Mouse (Mus musculus): Measurements from ENCODE around the gene Rfx3. TPM values are rescaled to one million over a fixed set of nuclear protein-coding genes. Genes with fewer than 3 reads are reported as not detected.

Gene Rfx3
- polyA plus RNA-seq, 1 experiment from 2014 or later = 13.3 TPM

DNA sequence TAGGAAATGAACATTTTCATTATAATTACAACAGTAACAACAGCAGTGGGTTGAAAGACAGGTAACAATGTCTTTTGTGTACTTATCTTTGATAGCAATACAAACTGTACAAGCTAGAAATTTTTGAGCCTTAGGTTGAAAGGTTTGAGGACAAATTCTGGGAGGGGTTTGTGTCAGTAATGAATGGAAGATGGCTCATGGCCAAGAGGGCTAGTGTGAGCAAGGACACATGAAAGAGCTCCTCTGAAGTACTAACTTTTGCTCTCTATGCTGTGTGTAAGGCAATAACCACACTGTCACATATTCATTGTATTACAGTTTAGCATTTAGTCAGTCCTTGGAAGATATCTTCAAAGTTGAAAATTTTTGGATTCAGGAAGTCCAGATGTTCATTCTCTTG is 193.3 kb downstream of the Rfx3 start:
- Histone ChIP-seq H3K4me1 (no peaks in the 10 kb centered on the region), H3K4me3 (no peak overlapping the region), H3K27me3 (no peaks in the 10 kb centered on the region), H3K27ac (no peak overlapping the region), H3K9me3 (no peaks in the 10 kb centered on the region; the same call in 1 of the 2 replicates), H3K4me2 (replicated peaks) (no peak overlapping the region), H3K36me3 (peaks cover 26% of the 10 kb centered on the region), H3K9ac (no peak overlapping the region)
- ATAC-seq (ENCODE audit: low FRiP score, low read depth) = no peak

GRCm38 (mm10) chr19:27780030-27780429 is 230.9 kb downstream of the Rfx3 start:
- no peak for ATAC-seq (ENCODE audit: low FRiP score, low read depth)
- Histone ChIP-seq H3K27ac (no peak overlapping the region), H3K27me3 (no peaks in the 10 kb centered on the region), H3K4me3 (no peak overlapping the region), H3K4me1 (peaks cover 11% of the 10 kb centered on the region), H3K4me2 (replicated peaks) (no peak overlapping the region), H3K9me3 (0 out of 2 replicates have a peak, but pooled peaks cover 4% of the 10 kb centered on the region), H3K36me3 (peaks cover 28% of the 10 kb centered on the region), H3K9ac (no peak overlapping the region)
- 57% methylated on average over 4 of the region's 4 CpGs for WGBS

DNA sequence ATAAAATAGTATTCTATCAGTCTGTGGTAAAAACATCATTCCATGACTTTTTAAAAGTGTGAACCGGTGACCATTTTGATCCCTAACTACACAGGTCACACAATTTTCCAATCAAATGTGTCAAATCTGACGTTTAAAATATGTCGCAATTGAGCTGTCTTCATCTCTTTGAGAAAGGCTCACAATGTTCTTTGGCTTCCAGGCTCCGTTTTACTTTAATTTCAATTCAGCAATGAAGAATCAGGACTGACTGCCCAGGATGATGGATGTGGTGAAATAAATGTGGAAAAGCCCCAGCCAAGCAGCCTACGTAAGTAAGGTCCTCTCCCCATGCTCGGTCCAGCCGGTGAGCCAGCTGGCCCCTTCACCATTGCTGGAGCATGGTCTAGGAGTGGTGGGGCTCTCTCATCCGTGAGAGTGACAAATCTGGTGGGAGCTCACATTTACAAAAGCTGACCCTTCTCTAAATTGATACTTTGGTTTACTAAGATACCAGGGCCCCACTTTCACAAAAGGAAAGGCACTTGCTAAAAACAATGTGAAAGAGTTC is 240.2 kb downstream of the Rfx3 start:
- WGBS = 85% methylated on average over 8 of the region's 8 CpGs

GRCm38 (mm10) chr19:27768444-27768843 is 242.5 kb downstream of the Rfx3 start:
- H3K36me3 ChIP-seq = peaks cover 39% of the 10 kb centered on the region
- no peak overlapping the region for H3K9ac ChIP-seq
- WGBS = 79% methylated on average over 17 of the region's 17 CpGs
- H3K4me3 ChIP-seq = no peak overlapping the region
- H3K27me3 ChIP-seq = no peaks in the 10 kb centered on the region
- H3K27ac ChIP-seq = no peak overlapping the region
- H3K9me3 ChIP-seq = no peaks in the 10 kb centered on the region
- no peaks in the 10 kb centered on the region for H3K4me1 ChIP-seq
- no peak overlapping the region for H3K4me2 ChIP-seq (replicated peaks)
- ATAC-seq (ENCODE audit: low FRiP score, low read depth) = no peak

More for the DNA sequence above, 240.2 kb downstream of the Rfx3 start:
- Histone ChIP-seq H3K27ac (no peak overlapping the region), H3K9ac (no peak overlapping the region), H3K4me3 (no peak overlapping the region), H3K4me2 (replicated peaks) (no peak overlapping the region), H3K4me1 (no peaks in the 10 kb centered on the region), H3K36me3 (peaks cover 26% of the 10 kb centered on the region), H3K27me3 (no peaks in the 10 kb centered on the region), H3K9me3 (no peaks in the 10 kb centered on the region)
- ATAC-seq (ENCODE audit: low FRiP score, low read depth) = no peak

DNA sequence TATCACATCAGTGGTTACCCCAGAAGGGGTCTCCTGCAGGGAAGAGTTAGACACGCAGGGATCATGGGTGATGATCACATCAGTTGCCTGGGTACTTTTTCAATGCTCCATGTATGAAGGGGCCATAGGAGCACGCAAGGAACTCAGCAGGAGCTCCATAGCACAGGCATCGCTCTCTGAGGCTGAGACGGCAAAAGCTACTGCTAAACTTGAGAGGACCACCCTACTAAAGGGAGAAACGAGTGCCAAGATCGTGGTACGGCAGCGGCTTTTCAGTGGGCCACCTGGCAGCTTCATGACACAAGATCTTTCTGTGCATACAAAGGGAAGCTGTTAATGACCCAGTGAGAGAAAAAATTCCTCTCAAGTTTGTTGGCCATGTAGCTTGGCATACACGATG is 250.7 kb downstream of the Rfx3 start:
- Histone ChIP-seq H3K4me3 (no peak overlapping the region), H3K27ac (no peak overlapping the region; the same call in 1 of the 2 replicates), H3K9ac (no peak overlapping the region), H3K4me1 (no peaks in the 10 kb centered on the region), H3K36me3 (peaks cover 16% of the 10 kb centered on the region; the same call in 1 of the 2 replicates), H3K27me3 (no peaks in the 10 kb centered on the region), H3K4me2 (replicated peaks) (no peak overlapping the region), H3K9me3 (no peaks in the 10 kb centered on the region)
- 89% methylated on average over 9 of the region's 9 CpGs for WGBS
- ATAC-seq (ENCODE audit: low FRiP score, low read depth) = no peak

DNA sequence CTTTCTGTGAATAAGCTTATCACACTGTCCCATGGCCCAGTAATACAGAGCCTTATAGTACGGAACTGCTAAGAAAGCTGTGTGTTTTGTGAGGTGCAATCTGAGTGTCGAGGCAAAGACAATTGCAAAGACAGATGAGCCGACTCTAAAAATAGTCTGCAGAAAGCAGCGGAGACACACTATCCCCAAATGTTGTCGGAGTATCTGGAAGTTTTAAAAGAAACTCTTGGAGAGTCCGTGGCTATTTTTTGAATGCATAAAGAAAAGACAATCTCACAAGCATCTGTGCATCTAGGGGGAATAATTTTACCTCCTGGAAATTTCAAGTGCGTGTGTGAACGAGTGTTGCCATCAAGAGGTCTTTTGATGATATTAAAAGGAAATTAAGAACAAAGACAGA is 251.6 kb downstream of the Rfx3 start:
- WGBS = 80% methylated on average over 8 of the region's 8 CpGs
- Histone ChIP-seq H3K9ac (no peak overlapping the region), H3K4me1 (no peaks in the 10 kb centered on the region), H3K9me3 (no peaks in the 10 kb centered on the region), H3K4me3 (no peak overlapping the region), H3K27me3 (no peaks in the 10 kb centered on the region), H3K4me2 (replicated peaks) (no peak overlapping the region), H3K27ac (no peak overlapping the region), H3K36me3 (peaks cover 9% of the 10 kb centered on the region; the same call in 1 of the 2 replicates)
- ATAC-seq (ENCODE audit: low FRiP score, low read depth) = no peak

GRCm38 (mm10) chr19:27747301-27747700 is 263.7 kb downstream of the Rfx3 start:
- Histone ChIP-seq H3K4me2 (replicated peaks) (no peak overlapping the region), H3K27ac (no peak overlapping the region), H3K4me3 (no peak overlapping the region), H3K4me1 (no peaks in the 10 kb centered on the region), H3K36me3 (no peaks in the 10 kb centered on the region), H3K9me3 (no peaks in the 10 kb centered on the region; the same call in 1 of the 2 replicates), H3K9ac (no peak overlapping the region), H3K27me3 (no peaks in the 10 kb centered on the region)
- WGBS = 93% methylated on average over 1 of the region's 1 CpGs
- no peak for ATAC-seq (ENCODE audit: low FRiP score, low read depth)

DNA sequence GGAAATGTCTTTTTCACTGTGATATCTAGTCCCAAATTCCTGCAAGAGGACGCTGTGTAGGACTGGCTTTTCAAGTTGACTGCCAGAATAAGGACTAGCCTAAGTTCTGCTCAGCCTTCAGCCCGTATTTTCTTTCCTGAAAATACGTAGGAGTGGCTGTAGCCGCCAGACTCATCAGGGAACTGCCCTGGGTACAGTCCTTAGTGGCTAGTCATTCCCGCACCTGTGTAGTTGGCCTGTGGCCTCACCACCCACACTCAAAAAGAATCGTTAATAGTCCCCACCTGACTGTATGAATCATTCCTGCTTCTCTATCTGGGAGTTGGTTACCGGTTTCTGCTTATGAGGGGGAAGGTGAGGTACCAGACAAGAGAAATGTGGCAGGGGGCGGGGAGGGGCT is 272.1 kb downstream of the Rfx3 start:
- Histone ChIP-seq H3K27me3 (no peaks in the 10 kb centered on the region), H3K9me3 (no peaks in the 10 kb centered on the region; the same call in 1 of the 2 replicates), H3K27ac (no peak overlapping the region), H3K4me1 (0 out of 2 replicates have a peak, but pooled peaks cover 4% of the 10 kb centered on the region), H3K4me3 (no peak overlapping the region), H3K4me2 (replicated peaks) (no peak overlapping the region), H3K9ac (no peak overlapping the region), H3K36me3 (no peaks in the 10 kb centered on the region)
- WGBS = 59% methylated on average over 8 of the region's 8 CpGs
- ATAC-seq (ENCODE audit: low FRiP score, low read depth) = no peak

DNA sequence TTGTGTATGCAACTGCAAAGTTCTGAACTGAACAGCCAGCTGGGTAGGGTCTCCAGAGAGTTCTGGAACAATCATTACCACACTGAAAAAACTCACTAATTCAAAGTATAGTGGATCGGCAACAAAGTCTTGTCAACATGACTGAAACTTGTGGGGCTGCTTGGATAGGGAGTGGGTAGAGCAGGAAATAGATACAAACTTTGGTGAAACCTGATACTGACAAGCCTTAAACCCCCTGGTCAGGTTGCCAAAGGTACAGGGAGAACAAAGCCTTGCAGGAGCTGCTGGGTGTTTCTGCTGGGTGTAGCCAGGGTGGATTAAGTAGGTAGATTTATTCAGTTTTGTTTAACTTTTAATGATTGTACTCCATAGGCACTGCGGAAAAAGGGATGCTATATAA is 274.4 kb downstream of the Rfx3 start:
- Histone ChIP-seq H3K9me3 (no peaks in the 10 kb centered on the region), H3K4me2 (replicated peaks) (no peak overlapping the region), H3K36me3 (no peaks in the 10 kb centered on the region), H3K27me3 (no peaks in the 10 kb centered on the region), H3K4me1 (0 out of 2 replicates have a peak, but pooled peaks cover 4% of the 10 kb centered on the region), H3K27ac (no peak overlapping the region), H3K9ac (no peak overlapping the region), H3K4me3 (no peak overlapping the region)
- 63% methylated on average over 2 of the region's 2 CpGs for WGBS
- ATAC-seq (ENCODE audit: low FRiP score, low read depth) = no peak

DNA sequence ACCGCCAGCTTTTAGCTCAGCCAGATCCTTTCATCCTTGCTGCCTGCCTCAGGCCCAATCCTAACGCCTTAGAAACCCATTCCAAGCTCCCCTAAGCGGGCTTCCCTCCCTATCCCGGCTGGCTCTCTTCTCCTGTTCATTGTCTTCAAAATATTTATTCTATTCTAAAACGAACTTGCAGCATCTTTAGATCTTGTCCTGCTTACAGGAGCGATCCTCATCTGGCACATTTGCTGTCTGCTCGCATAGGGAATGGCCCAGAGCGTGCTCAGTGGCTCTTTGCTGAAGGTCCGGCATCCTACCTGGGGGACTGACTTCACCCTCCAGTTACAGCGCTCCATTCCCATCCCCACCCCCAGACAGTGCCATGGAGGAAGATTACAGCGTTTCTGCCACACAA is 292.0 kb downstream of the Rfx3 start:
- Histone ChIP-seq H3K4me2 (replicated peaks) (no peak overlapping the region), H3K4me1 (no peaks in the 10 kb centered on the region), H3K4me3 (no peak overlapping the region), H3K36me3 (no peaks in the 10 kb centered on the region), H3K9me3 (no peaks in the 10 kb centered on the region), H3K27me3 (no peaks in the 10 kb centered on the region), H3K9ac (no peak overlapping the region), H3K27ac (no peak overlapping the region)
- 75% methylated on average over 11 of the region's 11 CpGs for WGBS
- no peak for ATAC-seq (ENCODE audit: low FRiP score, low read depth)

- ATAC-seq (ENCODE audit: low FRiP score, low read depth) = no peak
- Histone ChIP-seq H3K9me3 (no peaks in the 10 kb centered on the region), H3K9ac (no peak overlapping the region), H3K27ac (no peak overlapping the region), H3K4me3 (no peak overlapping the region), H3K4me2 (replicated peaks) (no peak overlapping the region), H3K36me3 (no peaks in the 10 kb centered on the region), H3K4me1 (no peaks in the 10 kb centered on the region), H3K27me3 (no peaks in the 10 kb centered on the region)
Observed at GRCm38 (mm10) chr19:27716274-27716673, 294.7 kb downstream of the Rfx3 start.

Measured in limb, embryonic 13.5 days (tissue).